ENCODE assay signal across 17 mouse cellular contexts in genomic region chr2:135485248-135485647, GRCm38 (mm10).
"Had no signal": no experiment of that assay in that cellular context is flagged by ENCODE, and none has a peak within 500 bp of the region (broad histone marks: within the 10 kb centered on the region; RNA-seq: fewer than 3 reads in every experiment).

No protein-coding gene starts in this region.

- ATAC-seq: liver, postnatal 0 days; lung, postnatal 0 days; midbrain, embryonic 13.5 days; midbrain, embryonic 16.5 days had no signal

- H3K27me3 ChIP-seq: liver, embryonic 13.5 days; liver, embryonic 15.5 days; lung, embryonic 15.5 days; megakaryocyte, embryonic 14.5 days; midbrain, embryonic 13.5 days; neural tube, embryonic 12.5 days had no signal

- H3K4me3 ChIP-seq: liver, embryonic 13.5 days; liver, embryonic 15.5 days; lung, embryonic 15.5 days; megakaryocyte, embryonic 14.5 days; midbrain, embryonic 13.5 days; neural tube, embryonic 12.5 days had no signal

- H3K27ac ChIP-seq: liver, embryonic 13.5 days; liver, embryonic 15.5 days; lung, embryonic 15.5 days; macrophage; midbrain, embryonic 13.5 days; neural tube, embryonic 12.5 days had no signal

- H3K36me3 ChIP-seq: liver, embryonic 13.5 days; liver, embryonic 15.5 days; lung, embryonic 15.5 days; midbrain, embryonic 13.5 days; neural tube, embryonic 12.5 days had no signal

- H3K4me2 ChIP-seq: liver, embryonic 13.5 days; liver, embryonic 15.5 days; lung, embryonic 15.5 days; midbrain, embryonic 13.5 days; neural tube, embryonic 12.5 days had no signal

- H3K9me3 ChIP-seq: liver, embryonic 13.5 days; liver, embryonic 15.5 days; lung, embryonic 15.5 days; megakaryocyte, embryonic 14.5 days; midbrain, embryonic 13.5 days; neural tube, embryonic 12.5 days had no signal

- H3K9ac ChIP-seq: liver, embryonic 13.5 days; liver, embryonic 15.5 days; liver, postnatal 0 days; lung, embryonic 15.5 days; midbrain, embryonic 13.5 days; neural tube, embryonic 12.5 days had no signal

- H3K4me1 ChIP-seq: liver, embryonic 13.5 days; liver, embryonic 15.5 days; lung, embryonic 15.5 days; megakaryocyte, embryonic 14.5 days; neural tube, embryonic 12.5 days had no signal

- DNase-seq: liver, embryonic 13.5 days; liver, postnatal 0 days; lung, adult 2 months; lung, postnatal 14 days; lung, postnatal 36 days; right cerebral cortex, postnatal 14 days; thymus, adult 18-20 months; thymus, postnatal 14 days; thymus, postnatal 36 days had no signal
